Mouse (Mus musculus): ENCODE measurements around the gene Auts2.

The Auts2 gene

GRCm38 (mm10) chr5:132088585-132088984 lies 454.6 kb downstream of the Auts2 start:
- CTCF ChIA-PET, result no interaction called here

- CTCF ChIA-PET, result no interaction called here
Observed at GRCm38 (mm10) chr5:132083753-132084326, 459.3 kb downstream of the Auts2 start.

GRCm38 (mm10) chr5:132075942-132076341 lies 467.2 kb downstream of the Auts2 start:
- CTCF ChIA-PET, result no interaction called here

GRCm38 (mm10) chr5:132074724-132075374 lies 468.3 kb downstream of the Auts2 start:
- CTCF ChIA-PET, result no interaction called here

- CTCF ChIA-PET, result no interaction called here
Observed at GRCm38 (mm10) chr5:132074360-132074723, 468.8 kb downstream of the Auts2 start.

- CTCF ChIA-PET, result no interaction called here
Observed at GRCm38 (mm10) chr5:132073677-132074359, 469.3 kb downstream of the Auts2 start.

GRCm38 (mm10) chr5:132072356-132072755 lies 470.8 kb downstream of the Auts2 start:
- CTCF ChIA-PET, result no interaction called here

- CTCF ChIA-PET, result no interaction called here
Observed at GRCm38 (mm10) chr5:132067750-132068739, 475.1 kb downstream of the Auts2 start.

GRCm38 (mm10) chr5:132060116-132060515 lies 483.0 kb downstream of the Auts2 start:
- CTCF ChIA-PET, result no interaction called here

- CTCF ChIA-PET, result no interaction called here
Observed at GRCm38 (mm10) chr5:132052637-132053036, 490.5 kb downstream of the Auts2 start.

- CTCF ChIA-PET, result no interaction called here
Observed at GRCm38 (mm10) chr5:132039584-132039983, 503.6 kb downstream of the Auts2 start.

- CTCF ChIA-PET, result no interaction called here
Observed at GRCm38 (mm10) chr5:132033491-132034350, 509.4 kb downstream of the Auts2 start.

GRCm38 (mm10) chr5:132030941-132031531 lies 512.1 kb downstream of the Auts2 start:
- CTCF ChIA-PET, result no interaction called here

GRCm38 (mm10) chr5:132029638-132030037 lies 513.5 kb downstream of the Auts2 start:
- CTCF ChIA-PET, result no interaction called here

- CTCF ChIA-PET, result no interaction called here
Observed at GRCm38 (mm10) chr5:132029038-132029437, 514.1 kb downstream of the Auts2 start.

- CTCF ChIA-PET, result no interaction called here
Observed at GRCm38 (mm10) chr5:132027859-132028498, 515.2 kb downstream of the Auts2 start.

- CTCF ChIA-PET, result no interaction called here
Observed at GRCm38 (mm10) chr5:132013296-132013695, 529.8 kb downstream of the Auts2 start.

- CTCF ChIA-PET, result no interaction called here
Observed at GRCm38 (mm10) chr5:132011795-132012194, 531.3 kb downstream of the Auts2 start.

GRCm38 (mm10) chr5:132008703-132009222 lies 534.4 kb downstream of the Auts2 start:
- CTCF ChIA-PET, result no interaction called here

- CTCF ChIA-PET, result no interaction called here
Observed at GRCm38 (mm10) chr5:132007907-132008306, 535.2 kb downstream of the Auts2 start.
